Mouse (Mus musculus) right cerebral cortex, postnatal 10 days (tissue): ENCODE results near the gene Supt5.

ENCODE experiments used
- DNase-seq, 2 experiments: peaks; one replicate each; pipeline ENCODE4 v3.0.0; 2021; ENCODE audit warnings: low spot score in 2 of 2

Gene Supt5

DNA sequence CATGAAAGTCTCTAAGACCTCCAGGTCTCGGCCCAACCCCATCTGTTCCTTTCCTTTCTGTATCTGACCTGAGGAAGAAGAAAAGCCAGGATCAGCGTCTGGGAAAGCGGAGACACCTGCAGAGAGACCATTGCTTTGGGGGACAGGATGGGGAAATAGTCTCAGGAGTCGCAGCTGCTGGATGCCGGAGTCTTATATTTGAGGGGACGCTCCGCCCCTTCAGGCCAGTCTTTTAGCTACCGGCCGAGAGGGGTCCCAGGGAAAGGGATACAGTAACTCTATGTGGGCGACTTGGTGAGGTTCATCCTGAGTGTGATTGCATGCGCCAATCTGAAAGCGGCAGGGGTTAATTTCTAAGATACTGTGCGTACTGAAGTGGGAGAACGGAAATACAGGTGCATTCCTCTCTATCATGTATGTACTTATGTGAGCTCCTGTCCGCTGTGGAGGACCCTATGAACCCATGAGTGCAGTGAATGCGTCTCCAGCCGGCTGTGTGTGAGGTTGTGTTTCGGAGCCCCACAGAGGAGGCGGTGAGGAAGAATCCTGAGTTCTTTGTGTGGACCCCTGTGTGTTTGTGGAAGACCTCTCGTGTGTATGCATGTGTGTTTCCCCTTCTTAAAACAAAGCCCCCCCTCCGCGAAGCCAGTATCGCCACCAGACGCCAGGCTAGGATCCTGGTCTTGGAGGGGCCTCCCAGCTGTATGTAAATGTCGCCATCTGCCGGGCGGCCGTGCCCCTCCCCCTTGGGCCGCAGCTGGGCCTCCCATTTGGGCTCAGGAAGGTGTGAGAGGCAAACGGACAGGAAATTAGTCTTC, 36.7 kb downstream of the Supt5 start, which contains the start of gene Dll3:
Gene Dll3, minus strand, starts transcription at position 623 of the 818 bp plus-strand sequence.
- peak; percentile 71 to 73 for DNase-seq

DNA sequence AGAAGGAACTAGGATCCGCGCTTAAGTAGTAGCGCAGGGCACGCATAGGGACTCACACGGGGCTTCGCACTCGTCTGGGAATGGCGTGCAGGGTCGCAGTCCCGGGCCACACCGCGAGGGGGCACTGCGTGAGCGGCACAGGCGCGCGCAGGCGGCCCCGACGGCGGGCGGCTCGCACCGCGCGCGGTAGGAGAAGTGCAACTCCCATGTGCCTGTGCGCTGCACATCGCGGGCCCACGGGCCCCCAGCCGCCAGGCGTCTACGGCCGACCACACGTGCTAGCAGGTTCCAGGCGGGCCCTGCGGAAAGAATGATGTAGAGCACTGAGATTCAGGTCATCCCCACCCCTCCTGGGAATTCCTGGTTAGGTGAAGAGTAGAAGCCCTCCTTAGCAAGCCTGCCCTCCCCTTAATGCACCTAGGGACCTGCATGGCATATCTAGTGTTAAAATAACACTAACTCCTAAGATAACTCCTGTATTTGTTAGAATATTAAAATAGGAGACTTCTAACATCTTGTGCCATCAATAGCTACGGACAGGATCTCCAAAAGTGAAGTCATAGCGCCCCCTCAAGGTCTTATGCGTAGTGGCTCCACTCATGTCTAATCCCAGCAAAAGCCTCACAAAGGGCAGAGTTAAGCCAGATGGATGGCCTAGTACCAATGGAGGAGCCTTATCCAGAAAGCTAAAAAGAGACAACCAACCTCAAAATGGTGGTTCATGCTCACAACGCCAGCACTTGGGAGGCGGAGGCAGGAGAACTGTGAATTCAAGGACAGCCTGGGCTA, 39.5 kb downstream of the Supt5 start:
- peak; percentile 58 to 65 for DNase-seq

DNA sequence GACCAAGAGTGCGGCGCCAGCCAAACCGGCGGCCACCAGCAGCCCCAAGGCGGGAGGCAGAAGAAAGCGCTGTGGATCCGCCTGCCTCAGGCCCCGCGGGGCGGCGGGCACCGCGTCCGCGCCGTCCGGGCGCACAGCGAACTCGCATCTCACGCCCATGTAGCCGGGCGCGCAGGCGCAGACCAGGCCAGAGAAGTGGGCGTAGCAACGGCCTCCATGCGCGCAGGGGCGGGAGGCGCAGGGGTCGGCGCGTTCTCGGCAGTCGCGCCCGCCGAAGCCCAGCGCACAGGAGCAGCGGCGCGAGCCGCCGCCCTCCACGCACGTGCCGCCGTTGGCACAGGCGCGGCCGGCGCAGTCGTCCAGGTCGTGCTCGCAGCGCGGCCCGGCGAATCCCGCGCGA, 44.1 kb downstream of the Supt5 start:
- DNase-seq = peak; percentile 84 to 89

DNA sequence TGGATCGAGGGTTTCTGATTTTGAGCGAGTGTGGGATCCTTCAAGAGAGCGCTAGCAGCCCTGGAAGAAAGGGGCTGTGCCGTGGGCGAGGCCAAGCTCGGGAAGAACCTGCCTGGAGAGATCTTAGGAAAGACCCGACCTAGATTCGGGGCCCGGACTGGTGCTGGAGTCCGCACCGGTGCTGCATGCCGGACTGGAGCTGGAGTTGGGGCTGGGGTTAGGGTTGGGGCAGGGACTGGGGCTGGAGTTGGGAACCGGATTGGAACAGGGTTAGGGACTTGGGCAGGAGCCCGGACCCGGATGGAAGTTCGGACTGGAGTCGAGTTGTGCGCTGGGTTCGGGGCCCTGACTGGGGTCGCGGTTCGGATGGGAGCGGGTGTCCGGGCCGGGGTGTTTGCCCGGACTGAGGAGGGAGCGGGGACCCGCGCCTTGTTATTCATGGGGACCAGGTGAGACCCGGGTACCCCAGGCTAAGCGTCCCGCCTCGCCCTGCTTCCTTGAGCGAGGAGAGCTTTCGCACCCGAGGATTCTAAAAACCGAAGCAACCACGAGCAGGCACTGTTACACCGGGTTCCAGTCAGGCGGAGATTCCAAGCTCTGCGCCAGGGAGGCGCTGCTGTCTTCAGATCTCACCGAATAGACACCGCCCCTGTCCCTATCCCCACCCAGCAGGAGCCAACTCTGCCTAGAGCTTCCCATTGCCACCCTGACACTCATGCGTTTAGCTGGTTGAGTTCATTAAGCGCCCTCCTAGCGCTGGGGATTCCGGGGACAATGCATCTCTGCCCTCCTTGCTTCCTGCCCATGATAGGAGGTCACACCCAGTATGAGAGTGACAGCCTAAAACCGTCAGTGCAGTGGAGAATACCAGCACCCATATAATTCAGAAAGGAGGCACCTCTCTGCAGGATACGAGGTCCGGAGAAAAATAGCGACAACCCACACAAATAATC, 47.6 kb downstream of the Supt5 start, which contains the start of gene Selenov:
Gene Selenov, minus strand, starts transcription at position 549 of the 953 bp plus-strand sequence.
- peak; percentile 78 to 79 for DNase-seq

DNA sequence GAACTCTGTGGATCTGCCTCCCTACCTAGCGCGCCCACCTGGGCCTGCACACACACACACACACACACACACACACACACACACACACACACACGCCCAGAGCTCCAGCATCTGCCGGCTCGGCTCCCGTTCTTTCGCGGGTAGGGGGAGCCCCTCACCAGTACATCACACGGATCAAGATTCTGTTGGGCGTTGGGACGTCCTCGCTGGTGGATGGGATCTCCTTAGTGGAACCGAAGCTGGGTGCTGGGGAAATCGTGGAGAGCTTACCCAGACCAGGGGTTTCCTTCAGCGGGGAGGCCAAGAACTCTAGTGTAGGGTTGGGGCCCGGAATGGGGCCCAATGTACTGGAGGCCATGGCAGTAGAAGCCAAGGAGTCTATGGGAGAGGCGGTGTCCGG, 48.4 kb downstream of the Supt5 start:
- peak in 1 of 2 experiments; percentile 55 for DNase-seq

DNA sequence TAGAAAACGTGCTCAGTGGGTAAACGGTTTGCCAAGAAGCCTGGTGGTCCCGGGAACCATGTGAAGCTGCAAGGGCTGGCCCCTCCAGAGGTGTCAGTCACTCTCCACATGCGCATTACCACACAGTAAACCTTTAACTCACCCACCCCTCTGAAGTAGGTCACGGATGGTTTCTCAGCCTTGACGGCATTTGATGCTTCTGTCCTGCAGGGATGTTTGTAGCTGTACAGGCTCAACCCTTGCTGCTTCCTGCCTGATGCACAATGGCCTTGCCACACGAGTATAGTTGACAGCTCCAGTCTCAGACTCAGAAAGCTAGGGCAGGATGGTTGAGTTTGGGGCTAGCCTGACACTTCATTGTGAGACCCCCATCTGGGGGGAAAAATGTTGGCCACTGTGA, 57.9 kb downstream of the Supt5 start:
- no peak for DNase-seq

DNA sequence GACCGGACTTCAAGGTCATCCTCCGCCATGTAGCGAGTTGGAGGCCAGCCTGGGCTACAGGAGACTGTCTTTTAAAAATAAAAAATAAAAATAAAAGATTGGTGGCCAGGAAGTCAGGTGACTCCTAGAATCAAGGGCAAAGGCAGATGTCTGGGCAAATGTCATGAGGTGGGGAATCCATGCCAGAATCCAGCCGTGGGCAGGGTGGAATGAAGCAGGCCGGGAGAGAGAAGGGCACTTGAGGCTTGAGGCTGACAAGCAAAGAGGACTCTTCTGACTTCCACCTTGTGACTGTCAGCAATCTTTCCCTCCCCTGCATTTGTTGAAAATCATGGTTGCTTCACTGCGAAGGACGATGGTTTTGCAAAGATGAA, 60.3 kb downstream of the Supt5 start:
- no peak for DNase-seq

DNA sequence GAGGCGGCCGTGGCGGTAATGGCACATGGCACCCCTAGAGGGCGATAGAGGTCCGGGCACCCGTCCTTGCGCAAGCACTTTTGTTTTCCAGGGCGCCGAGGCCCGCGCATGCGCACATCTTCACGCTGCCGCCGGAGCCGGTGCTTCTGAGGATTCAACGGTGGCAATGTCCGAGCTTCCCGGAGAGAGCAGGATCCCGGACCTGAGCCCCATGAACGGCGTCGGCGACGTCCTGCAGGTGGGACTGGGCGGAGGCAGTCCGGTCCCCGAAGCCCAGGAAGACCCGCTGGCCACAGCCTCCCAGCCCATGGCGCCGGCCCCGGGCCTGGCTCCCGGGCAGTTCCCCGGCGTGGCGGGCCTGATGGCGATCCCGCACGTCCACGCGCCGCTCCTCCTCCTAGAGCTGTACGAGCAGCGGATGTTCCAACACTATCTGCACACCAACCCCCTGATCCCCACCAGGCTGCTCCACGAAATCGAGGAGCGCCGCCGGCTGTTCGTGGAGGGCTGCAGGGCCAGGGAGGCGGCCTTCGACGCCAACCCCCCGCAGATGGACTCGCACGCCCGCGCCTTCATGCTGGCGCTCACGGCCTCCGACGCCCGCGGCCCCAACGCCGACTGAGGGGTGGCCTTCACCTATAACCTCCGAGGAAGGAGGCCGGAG, 60.8 kb downstream of the Supt5 start, which contains the start of gene Eid2b:
Gene Eid2b, plus strand, starts transcription at position 125 of the 664 bp plus-strand sequence.
- peak; percentile 95 to 97 for DNase-seq

DNA sequence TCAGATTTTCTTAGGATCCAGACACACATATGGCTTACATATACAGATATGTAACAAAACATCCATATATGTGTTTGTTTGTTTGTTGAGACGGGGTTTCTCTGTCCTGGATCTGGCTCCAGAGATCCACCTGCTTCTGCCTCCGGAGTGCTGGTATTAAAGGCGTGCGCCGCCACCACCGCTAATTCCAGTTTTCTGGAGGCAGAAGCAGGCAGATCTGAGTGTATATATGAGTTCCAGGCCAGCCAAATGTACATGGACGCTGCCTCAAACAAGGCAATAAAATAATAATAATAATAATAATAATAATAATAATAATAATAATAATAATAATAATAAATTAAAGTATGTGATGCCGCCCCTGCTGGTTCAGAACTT, 61.3 kb downstream of the Supt5 start:
- DNase-seq = no peak

DNA sequence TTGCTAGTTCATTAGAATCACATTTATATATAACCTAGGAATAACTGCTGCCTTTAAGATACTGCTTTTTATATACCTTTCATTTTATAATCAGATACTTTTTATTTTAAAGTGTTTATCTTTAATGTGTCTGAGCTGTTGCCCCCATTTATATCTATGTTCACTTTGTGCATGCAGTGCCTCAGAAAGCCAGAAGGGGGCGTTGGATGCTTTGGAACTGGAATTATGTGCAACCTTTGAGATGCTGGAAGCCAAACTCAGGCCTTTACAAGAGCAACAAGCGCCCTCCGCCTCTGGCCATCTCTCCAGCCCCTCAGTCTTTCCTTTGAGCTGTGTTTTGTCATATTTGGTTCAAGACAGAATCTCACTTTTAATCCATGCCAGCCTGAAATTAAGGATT, 66.8 kb downstream of the Supt5 start:
- DNase-seq = no peak

DNA sequence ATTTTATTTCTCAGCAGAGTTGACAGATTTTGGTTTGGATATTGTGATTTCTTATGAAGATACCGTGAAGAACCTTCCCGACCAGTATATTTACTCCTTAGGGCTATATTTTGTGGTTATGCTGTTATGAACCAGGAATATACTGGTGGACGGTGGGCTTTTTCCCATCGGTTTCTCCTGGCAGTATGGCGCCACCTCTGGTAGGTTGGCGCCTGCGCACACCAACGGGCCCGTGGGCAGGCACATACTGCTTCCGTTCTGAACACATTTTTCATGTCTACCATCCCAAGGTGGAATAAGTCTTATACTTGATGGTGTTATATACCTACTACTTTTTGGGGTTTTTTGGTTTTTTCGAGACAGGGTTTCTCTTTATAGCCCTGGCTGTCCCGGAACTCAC, 69.2 kb downstream of the Supt5 start:
- DNase-seq = no peak

DNA sequence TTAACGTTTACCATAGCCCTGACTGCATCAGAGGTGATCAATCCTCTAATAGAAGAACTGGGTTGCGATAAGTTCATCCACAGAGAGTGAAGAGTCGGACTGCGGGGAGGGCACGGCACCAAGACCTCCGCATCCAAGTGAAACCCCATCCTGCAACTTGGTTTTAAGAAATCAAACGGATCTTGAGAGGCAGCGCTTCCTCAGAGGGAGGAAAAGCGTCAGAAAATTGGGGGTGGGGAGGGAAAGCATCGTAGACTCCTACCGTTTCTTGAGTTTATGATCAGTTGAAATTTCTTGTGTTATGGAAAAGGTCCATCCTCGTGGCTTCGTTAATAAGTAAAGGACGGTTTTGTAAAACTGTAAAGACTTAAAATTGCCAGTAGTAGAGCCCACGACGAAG, 70.0 kb downstream of the Supt5 start:
- no peak for DNase-seq

DNA sequence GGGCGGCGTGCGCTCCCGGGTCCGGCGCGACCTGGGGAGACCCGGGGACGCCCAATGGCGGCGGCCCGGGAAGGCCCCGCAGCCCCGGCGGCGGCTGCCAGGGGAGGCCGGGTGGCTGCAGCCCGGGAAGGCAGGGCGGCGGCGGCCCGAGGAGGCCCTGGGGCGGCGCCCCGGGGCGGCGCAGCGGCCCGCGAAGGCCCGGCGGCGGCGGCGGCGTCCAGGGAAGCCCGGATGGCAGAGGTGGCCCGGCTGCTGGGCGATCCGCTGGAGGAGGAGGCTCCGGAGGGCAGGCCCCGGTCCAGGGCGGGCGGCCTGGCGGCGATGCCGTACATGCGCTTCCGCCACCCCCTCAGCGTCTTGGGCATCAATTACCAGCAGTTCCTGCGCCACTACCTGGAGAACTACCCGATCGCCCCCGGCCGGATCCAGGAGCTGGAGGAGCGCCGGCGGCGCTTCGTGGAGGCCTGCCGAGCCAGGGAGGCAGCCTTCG, 70.5 kb downstream of the Supt5 start:
- peak; percentile 62 to 66 for DNase-seq

DNA sequence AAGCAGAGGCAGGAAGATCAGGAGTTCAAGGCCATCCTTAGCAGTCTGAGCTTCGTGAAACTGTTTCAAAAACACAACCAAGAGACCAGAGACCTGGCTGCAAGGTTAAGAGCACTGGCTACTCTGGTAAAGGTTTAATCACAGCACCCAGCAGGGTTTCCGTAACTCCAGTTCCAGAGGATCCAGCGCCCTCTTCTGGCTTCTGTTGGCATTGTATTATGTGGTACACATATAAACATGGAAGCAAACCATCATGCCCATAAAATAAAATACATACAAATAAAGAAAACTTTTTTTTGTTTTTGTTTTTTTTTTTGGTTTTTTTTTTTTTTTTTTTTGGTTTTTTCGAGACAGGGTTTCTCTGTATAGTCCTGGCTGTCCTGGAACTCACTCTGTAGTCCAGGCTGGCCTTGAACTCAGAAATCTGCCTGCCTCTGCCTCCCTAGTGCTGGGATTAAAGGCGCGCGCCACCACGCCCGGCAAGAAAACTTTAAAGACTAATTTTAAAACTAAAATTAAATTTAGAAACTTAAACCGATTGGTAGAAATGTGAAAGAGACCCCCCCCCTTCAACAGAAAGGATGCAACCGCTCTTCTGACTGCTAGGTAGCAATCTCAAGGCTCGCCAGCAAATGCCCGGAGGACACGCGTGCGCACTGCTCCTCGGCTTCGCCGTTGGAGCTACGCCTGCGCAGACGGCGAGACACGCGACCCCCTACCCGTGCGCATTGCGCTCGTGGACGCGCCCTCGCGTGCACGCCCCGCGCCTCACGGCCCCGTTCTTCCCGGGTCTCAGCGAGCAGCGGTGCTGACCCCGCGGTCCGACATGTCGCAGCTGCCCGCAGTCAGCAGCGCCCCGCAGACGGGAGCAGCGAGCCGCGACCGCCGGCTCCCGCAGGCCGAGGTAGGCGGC, 71.2 kb downstream of the Supt5 start, which contains the start of gene Eid2:
Gene Eid2, plus strand, starts transcription at position 753 of the 913 bp plus-strand sequence.
- DNase-seq = peak; percentile 96

DNA sequence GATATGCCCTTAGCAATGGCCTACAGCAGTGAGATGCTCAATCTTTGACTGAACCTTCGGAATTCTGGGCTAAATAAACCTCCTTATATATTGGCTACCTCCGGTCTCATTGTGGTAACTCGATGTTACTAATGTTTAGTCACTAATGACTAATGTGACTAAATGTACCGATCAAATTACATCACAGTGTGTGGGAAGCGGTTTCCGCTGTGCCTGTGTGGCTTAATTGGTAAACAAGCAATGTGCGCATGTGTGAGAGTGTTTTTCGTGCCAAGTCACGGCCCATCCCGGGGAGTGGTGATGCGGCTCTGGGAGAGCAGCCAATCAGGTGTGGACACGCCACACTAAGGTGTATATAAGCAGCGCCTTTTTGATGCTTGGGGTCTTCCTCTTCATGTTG, 73.2 kb downstream of the Supt5 start:
- DNase-seq = no peak
